Mouse (Mus musculus) G1E-ER4 (cell line): ENCODE data around the gene Jmjd6. TPM values are rescaled to one million over a fixed set of nuclear protein-coding genes. Genes with fewer than 3 reads are reported as not detected.

Experiments
- GATA1 ChIP-seq: IDR thresholded peaks from one replicate; pipeline ENCODE4 v1.8.0; 2012; ENCODE audit warnings: low read length, inconsistent platforms
- polyA plus RNA-seq: library from polyadenylated mRNA; stranded (reverse); fragments of >175 nt; gene quantifications from 2 replicates; pipeline ENCODE4 v1.2.3, GENCODE M21; 2012

Gene Jmjd6
- polyA plus RNA-seq, 1 experiment = 36.6 TPM

DNA sequence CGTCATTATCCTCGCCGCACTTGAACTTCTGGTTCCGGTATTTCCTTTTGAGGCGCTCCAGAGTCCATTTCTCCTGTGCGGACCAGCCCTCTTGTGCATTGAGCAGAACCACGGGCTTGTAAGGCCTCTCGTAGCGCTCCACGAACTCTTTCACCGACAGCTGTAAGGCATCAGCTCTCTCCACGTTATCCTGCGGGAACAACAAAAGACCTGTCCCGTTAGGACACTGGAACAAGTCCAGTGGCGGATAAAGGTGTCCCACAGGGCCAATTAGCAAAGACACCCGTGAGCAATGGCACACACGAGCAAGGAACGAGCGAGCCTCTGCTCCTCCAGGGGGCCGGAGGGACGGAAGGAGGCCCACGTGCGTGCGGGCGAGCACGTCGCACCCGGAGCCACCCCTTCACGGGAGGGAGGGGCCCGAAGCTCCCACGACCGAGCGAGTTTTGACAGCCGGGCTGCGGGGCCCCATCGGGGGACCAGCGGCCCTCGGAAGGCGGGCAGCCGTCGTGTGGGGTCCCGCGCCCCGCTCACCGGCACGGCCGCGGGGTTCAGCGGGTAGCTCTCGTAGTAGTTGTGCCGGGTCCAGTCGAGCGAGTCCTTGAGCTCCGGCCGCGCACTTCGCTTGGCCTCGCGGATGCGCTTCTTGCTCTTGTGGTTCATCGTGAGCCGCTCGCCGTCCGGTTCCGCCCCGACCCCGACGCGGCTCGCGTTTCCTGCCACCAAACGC is 553 bp downstream of the Jmjd6 start:
- TF ChIP-seq GATA1 = no peak

DNA sequence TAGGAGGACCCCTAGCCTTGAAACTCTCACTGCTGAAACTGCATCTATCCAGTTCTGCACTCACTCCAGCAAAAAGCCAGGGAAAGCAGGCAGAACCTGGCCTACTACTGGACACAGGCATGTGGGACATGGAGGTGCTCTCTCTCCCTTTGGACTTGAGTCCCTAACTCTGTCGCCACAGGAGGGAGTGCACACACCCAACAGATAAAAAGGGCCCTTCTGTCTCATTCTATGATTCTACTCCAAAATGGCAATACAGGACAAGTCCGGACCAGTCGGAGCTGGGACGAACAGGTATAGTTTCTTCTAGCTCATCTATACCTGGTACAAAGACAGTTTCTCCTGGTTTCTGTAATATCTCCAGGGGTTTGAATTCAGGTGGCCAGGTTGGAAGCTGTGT is 2.5 kb downstream of the Jmjd6 start:
- TF ChIP-seq GATA1 = no peak

DNA sequence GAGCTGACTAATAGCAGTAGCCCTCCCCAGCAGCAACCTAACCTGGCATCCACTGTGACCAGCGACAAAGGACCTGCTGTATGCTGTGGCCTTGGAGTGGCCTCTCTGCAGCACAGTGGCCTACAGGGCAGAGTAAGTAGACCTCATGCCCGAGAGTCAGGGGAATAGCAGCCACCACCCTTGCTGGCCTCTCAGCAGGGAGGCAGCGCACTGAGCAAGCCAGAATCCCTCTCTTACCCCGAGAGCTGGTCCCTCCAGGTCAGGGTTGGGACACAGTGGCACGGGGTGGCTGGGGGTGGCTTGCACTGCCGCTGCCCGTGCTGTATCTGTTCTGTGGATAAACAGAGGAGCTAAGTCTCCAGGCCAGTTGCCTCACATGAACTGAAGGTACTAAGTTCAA is 3.6 kb downstream of the Jmjd6 start:
- TF ChIP-seq GATA1 = no peak

DNA sequence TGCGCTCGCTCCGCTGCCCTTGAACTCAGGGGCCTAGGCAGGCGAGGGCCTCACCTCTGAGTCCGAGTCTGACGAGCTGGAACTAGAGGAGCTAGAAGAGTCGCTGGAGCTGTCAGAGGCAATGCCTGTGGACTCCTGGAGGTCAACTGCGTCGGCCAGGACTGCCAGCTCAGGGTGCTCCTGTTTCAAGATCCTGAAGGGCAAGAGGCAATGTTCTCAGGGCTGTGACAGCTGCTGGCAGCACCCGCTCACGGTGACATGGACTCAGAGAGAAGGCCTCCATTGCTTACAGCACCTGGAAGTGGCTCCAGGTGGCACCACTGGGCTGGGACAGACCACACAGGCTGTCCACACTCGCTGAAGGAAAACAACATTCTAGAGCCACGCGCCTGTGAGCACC is 4.3 kb downstream of the Jmjd6 start:
- no peak for TF ChIP-seq GATA1

DNA sequence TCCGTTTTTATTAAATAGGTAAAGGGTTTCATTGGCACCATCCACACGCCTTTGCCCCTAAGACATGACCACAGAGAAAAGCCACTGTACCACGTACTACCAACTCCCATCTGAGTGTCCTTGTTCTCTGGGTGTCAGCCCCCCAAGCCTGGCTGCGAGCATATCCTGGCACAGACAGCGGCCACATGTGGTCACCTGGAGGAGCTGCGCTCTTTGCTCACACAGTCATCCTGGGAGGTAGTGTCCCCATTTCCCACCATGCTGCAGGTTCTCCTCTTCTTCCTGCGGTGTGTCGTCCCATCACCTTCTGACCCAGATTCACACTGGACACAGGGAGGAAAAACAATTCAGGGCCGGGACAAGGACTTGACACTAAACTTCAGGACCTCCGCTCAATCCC is 5.8 kb downstream of the Jmjd6 start:
- no peak for TF ChIP-seq GATA1

DNA sequence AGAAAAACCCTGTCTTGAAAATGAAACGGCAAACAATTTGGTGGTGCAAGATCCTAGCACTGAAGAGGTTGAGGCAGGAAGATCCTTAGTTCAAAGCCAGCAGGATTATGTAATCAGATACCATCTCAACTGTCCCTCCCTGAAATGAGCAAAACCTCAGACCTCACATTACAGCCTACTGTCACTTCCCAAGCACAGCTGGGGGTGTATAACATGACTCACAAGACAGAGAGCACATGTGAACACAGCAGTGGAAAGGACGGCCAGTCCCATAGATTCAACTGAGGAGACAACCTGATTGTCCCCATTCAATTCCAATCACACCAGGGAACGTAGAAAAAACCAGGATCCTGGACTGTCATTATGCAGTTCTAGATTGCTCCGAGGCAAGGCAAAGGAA is 7.0 kb downstream of the Jmjd6 start:
- no peak for TF ChIP-seq GATA1

DNA sequence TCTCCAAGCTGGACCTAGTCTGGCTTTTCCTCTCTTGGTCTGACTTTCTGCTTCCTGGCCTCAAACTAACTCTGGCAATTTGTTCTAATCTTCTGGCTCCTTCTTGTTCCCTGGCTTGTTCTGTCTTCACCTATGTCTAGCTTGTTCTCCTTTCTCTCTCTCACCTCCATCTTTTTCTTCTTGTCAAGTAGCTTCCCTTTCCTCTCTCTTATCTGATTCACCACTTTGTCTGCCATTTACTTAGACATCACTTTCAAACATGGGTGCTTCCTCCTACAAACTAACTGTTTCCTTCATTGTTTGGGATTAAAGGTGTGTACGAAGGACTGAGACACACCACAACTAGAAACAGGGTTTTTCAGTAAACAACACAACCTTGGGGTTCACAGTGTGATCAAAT is 8.3 kb downstream of the Jmjd6 start:
- TF ChIP-seq GATA1 = no peak

DNA sequence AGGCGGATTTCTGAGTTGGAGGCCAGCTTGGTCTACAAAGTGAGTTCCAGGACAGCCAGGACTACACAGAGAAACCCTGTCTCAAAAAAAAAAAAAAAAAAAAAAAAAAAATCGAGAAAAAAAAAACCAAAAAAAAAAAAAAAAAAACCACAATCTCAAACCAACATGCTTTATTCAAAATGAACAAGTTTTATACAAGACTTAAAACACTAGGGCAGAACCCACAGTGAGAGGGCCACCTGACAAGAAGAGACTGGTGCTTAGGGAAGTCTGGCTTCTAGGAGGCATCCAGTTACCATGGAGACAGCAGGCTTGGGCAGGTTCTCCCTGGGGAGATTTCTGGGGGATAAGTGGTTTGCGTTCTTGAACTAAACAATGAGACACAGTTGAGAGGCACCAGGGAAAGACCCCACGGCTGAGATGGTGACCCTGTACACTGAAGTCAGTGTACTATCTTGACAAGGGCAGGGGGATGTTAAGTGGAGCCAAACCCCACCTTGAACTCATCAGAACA is 11.0 kb downstream of the Jmjd6 start:
- no peak for TF ChIP-seq GATA1

DNA sequence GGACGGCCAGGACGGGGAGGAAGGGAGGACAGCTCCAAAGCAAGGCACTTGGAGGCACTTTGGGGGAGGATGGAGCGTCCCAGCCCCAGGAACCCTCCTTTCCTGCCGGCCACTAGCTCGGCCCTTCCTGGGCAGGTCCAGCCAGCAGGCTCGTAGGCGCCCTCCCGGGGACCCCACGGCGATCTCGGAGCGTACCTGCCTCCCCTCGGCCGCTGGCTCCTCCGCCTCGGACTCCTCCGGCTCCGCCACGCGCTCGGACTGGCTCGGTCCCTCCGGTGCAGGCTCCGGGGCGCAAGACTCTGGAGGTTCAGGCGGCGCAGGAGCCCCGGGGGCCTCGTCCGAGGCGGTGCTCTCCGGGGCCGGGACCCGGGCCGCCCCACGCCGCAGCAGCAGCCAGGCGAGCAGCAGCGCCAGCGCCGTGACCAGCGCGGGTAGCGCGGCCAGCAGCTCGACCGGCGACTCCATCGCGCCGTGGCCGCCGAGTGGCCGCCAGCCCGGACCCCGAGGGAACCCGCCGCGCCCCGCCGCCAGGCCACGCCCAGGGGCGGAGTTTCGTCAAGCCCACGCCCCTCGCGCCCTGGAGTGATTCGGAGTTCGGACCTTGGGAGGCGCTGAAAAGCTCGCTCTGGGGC is 15.6 kb downstream of the Jmjd6 start, which contains the start of gene Mxra7:
Gene Mxra7 (minus strand): TSS at position 513 of the 632 bp plus-strand sequence.
- no peak for TF ChIP-seq GATA1

DNA sequence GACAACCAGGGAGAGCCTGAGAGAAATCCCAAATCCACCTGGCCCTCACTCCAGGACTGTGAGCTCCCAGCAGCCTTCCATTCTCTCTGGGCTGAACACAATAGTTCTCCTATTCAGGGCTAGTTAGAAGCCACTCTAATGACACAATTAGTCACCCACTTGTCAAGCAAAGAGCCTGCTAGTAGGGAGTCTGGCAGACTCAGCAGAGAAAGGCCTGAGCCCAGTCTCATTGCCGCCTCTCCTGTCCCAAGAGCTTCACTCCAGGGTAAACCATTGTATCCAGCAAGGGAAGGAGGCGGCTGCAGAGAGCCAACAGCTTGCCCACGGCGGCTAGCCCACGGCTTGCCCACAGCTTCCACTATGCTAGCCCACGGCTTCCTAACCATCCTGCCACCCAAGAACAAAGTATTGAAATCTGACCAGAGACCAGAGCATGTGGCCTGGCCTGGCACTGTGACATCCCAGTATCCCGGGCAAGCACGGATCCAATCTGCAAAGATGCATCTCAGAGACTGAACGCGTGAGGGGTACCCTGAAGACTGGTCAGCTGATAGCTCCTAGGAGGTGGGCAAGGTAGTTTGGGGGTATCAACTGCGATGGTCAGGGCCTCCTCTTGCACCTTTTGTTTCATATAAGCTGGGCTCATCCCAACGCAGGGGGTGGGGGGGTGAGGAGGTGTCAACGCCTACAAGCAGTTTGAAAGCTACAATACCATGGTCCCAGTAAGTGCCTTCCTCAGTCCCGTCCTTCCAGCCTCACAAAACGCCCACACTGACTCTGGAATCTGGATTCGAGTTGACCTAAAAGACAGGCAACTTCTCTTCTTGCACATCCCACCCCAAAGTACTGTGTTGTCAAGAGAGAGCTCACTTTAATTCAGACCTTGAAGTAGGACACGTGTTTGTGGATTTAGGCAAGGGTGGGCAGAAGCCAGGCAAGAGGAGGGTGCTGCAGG is 16.4 kb downstream of the Jmjd6 start:
- TF ChIP-seq GATA1 = no peak

DNA sequence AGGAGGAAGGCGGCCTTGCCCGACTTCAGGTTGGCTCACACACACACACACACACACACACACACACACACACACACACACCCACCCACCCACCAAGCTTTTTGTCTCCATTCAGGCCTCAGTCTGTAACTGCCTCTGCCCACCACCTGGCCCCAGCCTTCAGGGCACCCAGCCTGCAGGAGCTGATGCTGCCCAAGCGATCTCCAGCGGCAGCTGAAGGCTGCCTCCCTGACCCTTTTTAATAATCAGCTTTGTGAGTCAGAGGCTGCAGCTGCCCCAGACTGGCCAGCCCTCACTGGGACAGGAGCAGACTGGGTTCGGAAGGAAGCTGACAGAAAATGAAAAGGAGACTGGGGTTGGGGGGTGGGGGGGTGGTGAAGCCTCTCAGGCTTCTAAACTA is 18.0 kb downstream of the Jmjd6 start:
- no peak for TF ChIP-seq GATA1

DNA sequence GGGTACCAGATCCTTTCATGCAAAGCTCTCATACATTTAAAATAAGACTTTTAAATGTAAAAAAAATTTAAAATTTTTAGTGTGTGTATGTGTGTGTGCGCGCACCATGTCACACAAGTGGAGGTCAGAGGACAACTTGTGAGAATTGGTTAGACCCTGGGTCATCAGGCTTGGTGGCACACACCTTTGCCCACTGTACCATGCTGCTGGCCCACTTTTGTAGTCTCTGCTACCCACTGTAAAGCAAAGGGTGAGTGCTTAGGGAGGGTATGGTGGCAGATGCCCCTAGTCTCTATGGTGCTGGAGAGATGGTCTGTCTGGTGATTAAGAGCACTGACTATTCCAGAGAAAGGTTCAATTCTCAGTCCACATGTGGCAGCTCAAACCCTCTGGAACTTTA is 20.0 kb downstream of the Jmjd6 start:
- TF ChIP-seq GATA1 = no peak

DNA sequence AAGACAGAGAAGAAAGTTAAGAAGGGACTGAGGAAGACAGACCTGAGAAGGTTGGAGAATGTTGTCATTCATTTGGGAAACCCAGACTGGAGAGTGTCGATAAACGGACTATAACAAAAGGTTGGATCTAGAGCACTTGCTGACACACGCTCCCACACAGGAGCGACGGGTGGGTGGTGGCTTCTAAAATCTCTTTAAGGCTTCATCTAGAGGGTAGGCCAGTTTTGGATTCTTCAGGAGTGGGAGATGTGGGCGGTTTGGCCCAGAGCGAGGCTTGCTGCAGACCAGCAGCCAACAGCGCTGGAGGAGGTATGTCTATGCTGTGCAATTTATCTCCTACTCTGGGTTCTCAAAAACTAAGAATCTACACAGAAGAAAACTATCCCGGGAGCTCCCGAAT is 20.6 kb downstream of the Jmjd6 start:
- no peak for TF ChIP-seq GATA1

DNA sequence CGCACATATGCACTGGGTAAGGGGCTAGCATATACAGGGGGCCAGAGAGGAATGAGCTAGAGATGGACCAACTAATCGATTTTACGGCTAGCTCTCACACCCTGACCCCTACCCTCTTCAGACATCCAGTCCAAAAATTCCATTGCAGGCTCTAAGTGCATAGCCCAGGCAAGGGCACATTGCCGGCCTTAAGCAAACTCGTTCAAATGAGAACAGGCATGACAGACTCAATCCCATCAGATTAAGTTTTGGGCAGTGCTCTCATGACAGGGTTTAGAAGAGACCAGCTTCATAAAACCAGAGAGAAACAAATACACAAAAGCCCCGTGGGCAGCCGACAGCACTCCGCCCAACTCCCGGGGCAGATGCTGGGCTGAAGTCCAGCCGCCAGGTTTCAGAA is 21.0 kb downstream of the Jmjd6 start:
- no peak for TF ChIP-seq GATA1

DNA sequence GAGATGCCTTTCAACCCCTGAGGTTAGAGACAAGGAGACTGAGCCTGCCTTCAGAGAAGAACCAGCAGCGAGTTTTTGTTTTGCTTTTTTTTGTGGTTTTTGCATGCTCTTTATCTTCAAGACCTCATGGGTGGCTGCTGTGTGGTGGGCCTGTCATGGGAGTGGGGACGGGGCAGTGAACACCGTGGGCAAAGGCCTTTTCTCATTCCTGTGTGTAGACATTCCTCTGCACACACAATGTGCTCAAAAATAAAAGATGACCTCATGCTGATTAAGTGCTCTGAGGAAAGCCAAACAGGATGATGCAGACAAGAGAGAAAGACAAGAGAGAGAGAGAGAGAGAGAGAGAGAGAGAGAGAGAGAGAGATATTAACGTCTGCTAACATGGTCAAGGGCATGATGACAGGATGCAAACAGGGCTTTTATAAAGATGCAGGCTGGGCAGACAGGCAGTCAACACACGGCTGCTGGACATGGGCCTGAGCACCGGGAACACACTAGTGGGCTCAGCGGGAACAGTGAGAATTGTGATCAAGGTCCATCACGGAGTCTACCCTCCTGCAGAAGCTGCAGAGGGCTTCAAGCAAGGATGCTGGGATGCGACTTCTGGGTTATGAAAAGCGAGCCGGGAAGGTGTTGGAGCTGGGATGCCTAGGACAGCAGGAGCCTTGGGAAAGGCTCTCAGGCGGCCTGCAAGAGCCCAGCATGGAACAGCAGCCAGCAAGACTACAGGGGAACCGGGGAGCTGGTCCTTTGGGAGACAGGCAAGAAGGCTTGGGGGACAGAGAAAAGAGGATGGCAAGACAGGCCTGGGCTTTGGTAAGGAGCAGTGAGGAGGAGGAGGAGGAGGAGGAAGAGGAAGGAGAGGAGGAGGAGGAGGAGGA is 21.9 kb downstream of the Jmjd6 start:
- no peak for TF ChIP-seq GATA1
